Mouse (Mus musculus): Measurements from ENCODE around the gene Lpar2. TPM values are rescaled to one million over a fixed set of nuclear protein-coding genes. Genes with fewer than 3 reads are reported as not detected.

Gene Lpar2
- total RNA-seq, 1 experiment from 2014 or later: 3.7 TPM

- no peak for ATAC-seq (ENCODE audit: extremely low read depth, insufficient number of reproducible peaks, low FRiP score, poor library complexity, severe bottlenecking)
These were observed 38.6 kb downstream of the Lpar2 start for GRCm38 (mm10) chr8:69860807-69861206.

- no peak for ATAC-seq (ENCODE audit: extremely low read depth, insufficient number of reproducible peaks, low FRiP score, poor library complexity, severe bottlenecking)
These were observed 39.0 kb downstream of the Lpar2 start for GRCm38 (mm10) chr8:69861251-69861650.

DNA sequence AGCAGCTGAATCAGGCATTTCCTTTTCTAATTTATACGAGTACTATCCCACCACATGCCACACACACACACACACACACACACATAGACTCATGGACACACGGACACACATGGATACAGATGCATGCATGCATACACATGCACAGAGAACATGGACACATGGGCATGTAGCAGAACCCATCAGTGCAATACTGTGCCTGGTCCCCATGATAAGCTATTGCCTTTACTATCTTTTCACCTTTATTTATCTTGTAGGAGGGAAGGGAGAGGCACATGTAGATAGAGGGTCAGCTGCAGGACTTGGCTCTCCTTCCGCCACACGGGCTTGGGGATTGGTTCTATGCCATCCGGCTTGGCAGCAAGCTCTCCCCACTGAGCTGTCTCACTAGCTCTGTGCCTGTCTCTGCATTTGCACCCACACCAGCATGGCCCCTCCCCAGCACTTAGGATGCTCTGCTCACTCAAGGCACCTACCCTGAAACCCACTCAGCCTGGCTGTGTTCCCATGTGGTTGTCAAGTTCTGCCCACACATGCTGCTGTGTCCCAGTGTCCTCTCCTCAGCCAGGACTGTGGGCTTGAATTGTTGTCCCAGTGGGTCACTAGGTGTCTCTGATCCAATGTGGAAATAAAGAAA is 41.3 kb downstream of the Lpar2 start:
- no peak for ATAC-seq (ENCODE audit: extremely low read depth, insufficient number of reproducible peaks, low FRiP score, poor library complexity, severe bottlenecking)

GRCm38 (mm10) chr8:69864180-69864579 is 42.0 kb downstream of the Lpar2 start:
- no peak for ATAC-seq (ENCODE audit: extremely low read depth, insufficient number of reproducible peaks, low FRiP score, poor library complexity, severe bottlenecking)

- ATAC-seq (ENCODE audit: extremely low read depth, insufficient number of reproducible peaks, low FRiP score, poor library complexity, severe bottlenecking): no peak
These were observed 45.6 kb downstream of the Lpar2 start for GRCm38 (mm10) chr8:69867696-69868326.

DNA sequence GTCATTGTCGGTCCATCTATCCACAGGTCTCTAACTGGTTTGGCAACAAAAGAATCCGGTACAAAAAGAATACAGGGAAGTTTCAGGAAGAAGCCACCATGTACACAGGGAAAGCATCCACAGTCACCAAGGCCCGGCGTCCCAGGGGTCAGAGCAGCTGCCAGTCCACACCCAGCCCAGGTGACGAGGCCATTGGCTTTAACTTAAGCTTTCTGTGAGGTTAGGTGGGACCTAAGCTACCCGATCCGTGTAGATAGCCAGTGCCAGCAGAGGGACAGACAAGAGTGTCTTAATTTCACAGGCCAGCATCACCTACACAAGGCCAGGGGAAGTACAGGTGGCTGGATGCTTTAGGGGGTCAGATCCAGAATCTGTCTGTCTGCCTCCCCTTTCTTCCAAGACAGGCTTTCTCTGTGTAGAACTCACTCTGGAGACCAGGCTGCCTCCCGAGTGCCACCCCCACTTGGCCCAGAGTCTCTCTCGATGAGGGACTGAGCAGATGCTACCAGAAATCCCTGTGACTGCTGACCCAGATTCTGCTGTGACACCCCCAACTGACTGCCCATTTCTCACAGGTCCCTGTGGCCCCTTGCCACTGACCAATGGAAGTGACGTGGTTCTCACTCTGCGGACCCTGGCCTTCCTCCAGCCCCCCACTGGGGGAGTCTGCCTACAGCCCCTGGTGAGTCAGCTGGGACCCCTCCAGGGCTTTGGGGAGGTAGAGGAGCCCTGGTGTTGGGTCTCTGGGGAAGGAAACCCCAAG is 48.0 kb downstream of the Lpar2 start:
- no peak for ATAC-seq (ENCODE audit: extremely low read depth, insufficient number of reproducible peaks, low FRiP score, poor library complexity, severe bottlenecking)

GRCm38 (mm10) chr8:69870907-69871306 is 48.7 kb downstream of the Lpar2 start:
- no peak for ATAC-seq (ENCODE audit: extremely low read depth, insufficient number of reproducible peaks, low FRiP score, poor library complexity, severe bottlenecking)

DNA sequence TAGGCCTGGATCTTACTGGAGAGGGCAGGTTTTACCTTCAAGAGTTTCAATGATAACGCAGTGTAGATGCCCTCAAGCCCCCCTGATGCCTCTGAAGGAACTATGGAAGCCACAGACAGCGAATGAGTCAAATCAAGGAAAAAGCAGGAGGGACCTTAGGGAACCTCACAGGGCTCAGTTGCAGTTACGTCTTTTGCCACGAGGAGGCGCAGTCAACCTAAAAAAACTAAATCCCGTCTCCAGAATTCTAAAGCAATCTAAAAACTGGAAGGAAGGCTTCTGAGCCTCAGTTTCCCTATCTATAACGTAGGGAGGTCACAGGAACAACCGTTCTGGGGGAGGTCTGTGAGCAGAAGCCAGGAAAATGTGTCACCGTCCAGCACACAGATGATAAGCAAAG is 51.9 kb downstream of the Lpar2 start:
- no peak for ATAC-seq (ENCODE audit: extremely low read depth, insufficient number of reproducible peaks, low FRiP score, poor library complexity, severe bottlenecking)

GRCm38 (mm10) chr8:69874654-69875053 is 52.4 kb downstream of the Lpar2 start:
- no peak for ATAC-seq (ENCODE audit: extremely low read depth, insufficient number of reproducible peaks, low FRiP score, poor library complexity, severe bottlenecking)

DNA sequence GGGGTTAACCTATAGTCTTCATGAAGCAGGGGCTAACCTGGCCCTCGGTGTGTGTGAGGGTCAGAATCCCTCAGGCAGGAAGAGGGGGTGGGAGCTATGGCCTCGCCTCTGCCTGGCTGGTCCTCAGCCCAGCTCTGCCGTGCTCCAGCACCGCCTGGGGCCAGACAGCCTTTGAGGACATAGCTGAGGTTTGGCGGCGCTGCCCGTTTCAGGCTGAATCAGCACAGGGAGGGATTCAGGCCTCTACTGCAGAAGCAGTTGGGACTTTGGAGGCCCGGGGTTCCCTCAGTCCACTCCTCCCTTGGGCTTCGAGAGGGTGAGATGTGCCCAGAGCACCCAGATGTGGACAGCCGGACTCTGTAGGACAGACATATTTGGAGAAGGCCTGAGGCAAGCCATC is 53.9 kb downstream of the Lpar2 start:
- ATAC-seq (ENCODE audit: extremely low read depth, insufficient number of reproducible peaks, low FRiP score, poor library complexity, severe bottlenecking): no peak

GRCm38 (mm10) chr8:69876967-69877366 is 54.7 kb downstream of the Lpar2 start:
- no peak for ATAC-seq (ENCODE audit: extremely low read depth, insufficient number of reproducible peaks, low FRiP score, poor library complexity, severe bottlenecking)

DNA sequence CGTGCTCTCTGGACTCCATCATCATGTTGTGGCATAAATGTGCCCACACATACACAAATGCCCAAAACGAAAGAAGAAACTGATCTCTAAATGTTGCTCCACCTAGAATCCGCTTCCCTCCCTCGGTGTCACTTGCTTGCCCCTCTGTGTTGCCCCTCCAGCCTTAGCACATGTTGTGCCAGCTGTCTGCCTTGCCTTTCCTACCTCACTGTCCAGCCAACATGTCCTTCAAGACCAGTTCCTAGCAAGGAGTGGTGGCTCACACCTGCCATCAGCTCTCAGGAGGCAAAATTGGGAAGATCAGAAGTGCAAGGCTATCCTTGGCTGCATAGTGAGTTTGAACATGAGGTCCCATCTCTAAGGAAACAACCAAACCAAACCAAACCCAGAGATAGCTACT is 55.2 kb downstream of the Lpar2 start:
- ATAC-seq (ENCODE audit: extremely low read depth, insufficient number of reproducible peaks, low FRiP score, poor library complexity, severe bottlenecking): no peak

DNA sequence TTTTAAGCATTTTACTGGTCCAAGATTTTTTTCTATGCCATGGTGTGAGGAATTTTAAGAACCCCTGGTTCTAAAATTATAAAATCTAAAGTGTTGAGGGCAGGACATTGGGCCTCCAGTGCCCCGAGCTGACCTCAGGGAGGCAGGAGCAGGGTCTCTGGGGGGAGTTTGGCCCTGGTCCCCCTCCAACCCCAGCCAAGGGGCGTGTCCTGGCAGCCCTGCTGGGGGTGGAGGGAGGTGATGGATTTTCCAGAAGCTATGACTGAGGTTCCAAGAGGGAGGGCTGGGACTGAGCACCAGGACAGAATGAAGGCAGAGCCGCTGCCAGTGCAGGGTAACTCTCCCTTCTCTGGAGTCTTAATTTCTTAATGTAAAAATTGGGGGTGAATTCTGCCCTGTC is 55.8 kb downstream of the Lpar2 start:
- no peak for ATAC-seq (ENCODE audit: extremely low read depth, insufficient number of reproducible peaks, low FRiP score, poor library complexity, severe bottlenecking)

DNA sequence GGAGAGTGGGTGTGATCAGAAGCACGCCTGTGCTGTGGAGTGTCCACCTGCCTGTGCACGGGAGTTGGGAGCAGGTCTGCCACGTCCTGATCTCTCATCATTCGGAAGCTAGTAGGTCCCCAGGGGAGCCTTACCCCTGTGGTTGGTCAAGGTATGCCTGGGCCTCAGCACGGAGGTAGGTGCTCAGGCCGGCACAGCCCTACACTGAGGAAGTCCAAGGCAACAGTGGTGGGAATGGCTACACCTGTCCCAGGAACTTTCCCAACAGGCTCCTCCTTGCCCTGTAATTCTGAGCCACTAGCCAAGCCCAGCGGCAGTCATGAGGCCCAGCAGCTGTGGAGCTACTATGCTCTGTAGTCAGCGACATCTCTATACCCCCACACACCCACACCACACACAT is 57.4 kb downstream of the Lpar2 start:
- ATAC-seq (ENCODE audit: extremely low read depth, insufficient number of reproducible peaks, low FRiP score, poor library complexity, severe bottlenecking): no peak

Other genes starting within 250 kb of the Lpar2 start
- gene Zfp868, start 196.9 kb upstream of the Lpar2 start, total RNA-seq (2017): 27.4 and 29.7 TPM in 2 replicates
- gene Zfp964, start 167.9 kb upstream of the Lpar2 start, total RNA-seq (2017): 0.98 and 1.6 TPM in 2 replicates
- gene Zfp869, start 111.7 kb upstream of the Lpar2 start, total RNA-seq (2017): 62.8 and 72.8 TPM in 2 replicates
- gene Zfp963, start 72.5 kb upstream of the Lpar2 start, total RNA-seq (2017): 8.8 and 11.2 TPM in 2 replicates
- not detected in 2 replicates for gene Gm20422, start 47.5 kb upstream of the Lpar2 start, total RNA-seq (2017)
- 22.3 and 24.7 TPM in 2 replicates for gene Atp13a1, start 31.3 kb upstream of the Lpar2 start, total RNA-seq (2017)
- gene Zfp866, start 31.3 kb upstream of the Lpar2 start, total RNA-seq (2017): 54.3 and 55.7 TPM in 2 replicates
- 265 and 326 TPM in 2 replicates for gene Gmip, start 13.8 kb upstream of the Lpar2 start, total RNA-seq (2017)
- gene Pbx4, start 10.1 kb downstream of the Lpar2 start, total RNA-seq (2017): 5.8 and 9.8 TPM in 2 replicates
- gene Cilp2, start 65.3 kb downstream of the Lpar2 start, total RNA-seq (2017): not detected in 2 replicates
- gene Tssk6, start 79.8 kb downstream of the Lpar2 start, total RNA-seq (2017): 0.93 and 1.7 TPM in 2 replicates
- gene Ndufa13, start 80.1 kb downstream of the Lpar2 start, total RNA-seq (2017): 55.9 and 58.3 TPM in 2 replicates
- gene Yjefn3, start 80.3 kb downstream of the Lpar2 start, total RNA-seq (2017): 0.61 TPM in 1 of 2 replicates, not detected in the other
- gene Gatad2a, start 174.0 kb downstream of the Lpar2 start, total RNA-seq (2017): 52.6 and 64.2 TPM in 2 replicates
- gene Mau2, start 220.3 kb downstream of the Lpar2 start, total RNA-seq (2017): 104 and 111 TPM in 2 replicates
- 46.8 and 51.9 TPM in 2 replicates for gene Sugp1, start 220.4 kb downstream of the Lpar2 start, total RNA-seq (2017)

Data from neutrophil, adult 5-6 weeks (primary cell).